Mouse (Mus musculus) liver, embryonic 18 days (tissue): ENCODE measurements around the gene Edil3. TPM values are rescaled to one million over a fixed set of nuclear protein-coding genes. Genes with fewer than 3 reads are reported as not detected.

Experiments used
- polyA plus RNA-seq: library from polyadenylated mRNA; depleted of rRNA; stranded (reverse); fragments of >200 nt; gene quantifications from 2 replicates; pipeline ENCODE4 v1.2.3, GENCODE M21; 2012; rRNA removed

The Edil3 gene
- polyA plus RNA-seq = 0.05 and 0.06 TPM in 2 replicates

GRCm38 (mm10) chr13:88821440-88822331 is at the start of gene Edil3:
TSS of gene Edil3 (plus strand) at chr13:88821472.

